Mouse (Mus musculus) myocyte (in vitro differentiated cells): Measurements from ENCODE around the gene Slc27a2. TPM values are rescaled to one million over a fixed set of nuclear protein-coding genes. Genes with fewer than 3 reads are reported as not detected.
"Not testable (repeated sequence)": the region's sequence is repeated elsewhere in the genome, so short reads cannot be mapped to it uniquely, and the experiment has no call there.

Experiments
- H3K27me3 ChIP-seq: one replicate; pipeline ENCODE4 v1.6.1; 2011; ENCODE audit not compliant: control insufficient read depth, insufficient read depth, insufficient read length
- H3K36me3 ChIP-seq: one replicate; pipeline ENCODE4 v1.6.1; 2011; ENCODE audit not compliant: control insufficient read depth, insufficient read depth
- H3K4me2 ChIP-seq: one replicate; pipeline ENCODE4 v1.6.1; 2011; ENCODE audit warnings: low read depth, control low read depth
- H3K4me3 ChIP-seq: one replicate; pipeline ENCODE4 v1.5.1; 2011; ENCODE audit warnings: mild to moderate bottlenecking, control low read depth, moderate library complexity
- H3K79me2 ChIP-seq: one replicate; pipeline ENCODE4 v1.6.1; 2011; ENCODE audit not compliant: control insufficient read depth, insufficient read depth
- H3ac ChIP-seq: one replicate; pipeline ENCODE4 v1.6.1; 2011; ENCODE audit not compliant: control insufficient read depth, insufficient read length
- CEBPB ChIP-seq: IDR thresholded peaks from 2 replicates; pipeline ENCODE4 v1.6.1; 2011; ENCODE audit warnings: mild to moderate bottlenecking, moderate library complexity; ENCODE audit not compliant: poor library complexity, insufficient read depth, severe bottlenecking
- E2F4 ChIP-seq: IDR thresholded peaks from one replicate; pipeline ENCODE4 v1.6.1; 2011; ENCODE audit warnings: mild to moderate bottlenecking, control low read depth, moderate library complexity; ENCODE audit not compliant: insufficient read depth
- MAX ChIP-seq: IDR thresholded peaks from one replicate; pipeline ENCODE4 v1.6.1; 2011; ENCODE audit warnings: low read depth, mild to moderate bottlenecking, control low read depth
- MYOD1 ChIP-seq, 3 experiments: IDR thresholded peaks; one replicate each; pipeline ENCODE4 v1.6.1; 2011; ENCODE audit warnings: control low read depth in 2 of 3, low read depth in 2 of 3, mild to moderate bottlenecking in 2 of 3, moderate library complexity in 1 of 3; ENCODE audit not compliant: insufficient read length in 2 of 3, control insufficient read depth in 1 of 3
- MYOG ChIP-seq, 3 experiments: IDR thresholded peaks; one replicate each; pipeline ENCODE4 v1.6.1; 2011; ENCODE audit warnings: control low read depth in 2 of 3, low read depth in 2 of 3, mild to moderate bottlenecking in 2 of 3; ENCODE audit not compliant: insufficient read length in 2 of 3, control insufficient read depth in 1 of 3, insufficient read depth in 1 of 3
- POLR2A ChIP-seq: IDR thresholded peaks from one replicate; pipeline ENCODE4 v1.6.1; 2011; ENCODE audit warnings: low read depth, mild to moderate bottlenecking, control low read depth, moderate library complexity; ENCODE audit not compliant: insufficient read length
- POLR2AphosphoS2 ChIP-seq: IDR thresholded peaks from one replicate; pipeline ENCODE4 v1.6.1; 2011; ENCODE audit warnings: low read depth, control low read depth; ENCODE audit not compliant: insufficient read length
- REST ChIP-seq: IDR thresholded peaks from one replicate; pipeline ENCODE4 v1.6.1; 2011; ENCODE audit warnings: mild to moderate bottlenecking, control low read depth, moderate library complexity; ENCODE audit not compliant: insufficient read depth, insufficient read length
- SRF ChIP-seq: IDR thresholded peaks from one replicate; pipeline ENCODE4 v1.6.1; 2011; ENCODE audit warnings: low read depth; ENCODE audit not compliant: control insufficient read depth, insufficient read length
- TCF12 ChIP-seq: IDR thresholded peaks from one replicate; pipeline ENCODE4 v1.6.1; 2011; ENCODE audit warnings: mild to moderate bottlenecking, control low read depth; ENCODE audit not compliant: poor library complexity, insufficient read depth, severe bottlenecking
- TCF3 ChIP-seq: IDR thresholded peaks from one replicate; pipeline ENCODE4 v1.6.1; 2011; ENCODE audit warnings: low read depth, control low read depth; ENCODE audit not compliant: insufficient read length
- USF1 ChIP-seq: IDR thresholded peaks from one replicate; pipeline ENCODE4 v1.6.1; 2011; ENCODE audit warnings: low read depth, mild to moderate bottlenecking, control low read depth, moderate library complexity
- polyA plus RNA-seq: library from polyadenylated mRNA; unstranded; fragments of >200 nt; fragmentation: generic; extraction: Trizol; gene quantifications from one replicate; pipeline ENCODE4 v1.2.1, GENCODE M21; 2012; ENCODE audit warnings: missing spikeins

The Slc27a2 gene
- polyA plus RNA-seq, 1 experiment = not detected

GRCm38 (mm10) chr2:126600533-126600932 is 48.3 kb downstream of the Slc27a2 start:
- Histone ChIP-seq H3K36me3 (no peaks in the 10 kb centered on the region), H3K79me2 (no peaks in the 10 kb centered on the region), H3K27me3 (no peaks in the 10 kb centered on the region), H3K4me2 (no peak overlapping the region), H3K4me3 (no peak overlapping the region), H3ac (no peak overlapping the region)
- TF ChIP-seq SRF (no peak), REST (no peak), CEBPB (peak; percentile 42; the same call in 1 of the 2 replicates)

- Histone ChIP-seq H3K4me2 (no peak overlapping the region), H3K27me3 (no peaks in the 10 kb centered on the region), H3K36me3 (no peaks in the 10 kb centered on the region), H3ac (no peak overlapping the region), H3K79me2 (no peaks in the 10 kb centered on the region), H3K4me3 (no peak overlapping the region)
- no peak for TF ChIP-seq E2F4
- no peak for TF ChIP-seq CEBPB
- no peak for TF ChIP-seq POLR2A
- no peak for TF ChIP-seq REST
- no peak for TF ChIP-seq SRF
- TF ChIP-seq POLR2AphosphoS2 = no peak
- no peak for TF ChIP-seq MYOD1 (IDR thresholded peaks at IDR 0.05; ENCODE audit: control insufficient read depth in 1 of 3, insufficient read length in 2 of 3, low read depth in 2 of 3)
- no peak for TF ChIP-seq TCF3
- TF ChIP-seq TCF12 = no peak
- no peak for TF ChIP-seq MYOG (IDR thresholded peaks at IDR 0.05; ENCODE audit: control insufficient read depth in 1 of 3, insufficient read depth in 1 of 3, insufficient read length in 2 of 3, low read depth in 2 of 3)
Observed at GRCm38 (mm10) chr2:126601918-126602600, 49.9 kb downstream of the Slc27a2 start.

GRCm38 (mm10) chr2:126606061-126606687 is 54.0 kb downstream of the Slc27a2 start:
- no peak overlapping the region for H3ac ChIP-seq
- H3K36me3 ChIP-seq = no peaks in the 10 kb centered on the region
- H3K27me3 ChIP-seq = no peaks in the 10 kb centered on the region
- TF ChIP-seq TCF3 (no peak), MYOD1 (IDR thresholded peaks at IDR 0.05; ENCODE audit: control insufficient read depth in 1 of 3, insufficient read length in 2 of 3, low read depth in 2 of 3) (no peak), CEBPB (no peak), E2F4 (no peak), USF1 (no peak)
- no peak overlapping the region for H3K4me3 ChIP-seq
- H3K79me2 ChIP-seq = no peaks in the 10 kb centered on the region
- H3K4me2 ChIP-seq = no peak overlapping the region

DNA sequence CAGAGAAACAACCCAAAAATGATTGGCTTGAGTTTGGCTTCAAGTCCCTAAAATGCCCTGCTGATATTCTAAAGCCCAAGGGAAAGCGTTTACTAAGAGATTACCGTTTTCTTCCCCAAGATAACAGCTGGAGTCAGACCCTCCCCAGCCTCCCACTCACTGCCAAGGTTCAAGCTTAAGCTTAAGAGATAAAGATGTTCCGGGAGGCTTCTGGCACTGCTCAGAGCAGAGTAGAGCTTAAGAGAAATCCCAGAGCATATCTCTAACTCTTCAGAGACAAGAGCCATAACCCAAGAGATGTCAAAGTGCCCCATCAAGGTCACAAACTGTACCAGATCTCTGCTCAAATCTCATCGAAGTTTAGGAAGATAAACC is 54.5 kb downstream of the Slc27a2 start:
- Histone ChIP-seq H3K4me2 (no peak overlapping the region), H3K27me3 (no peaks in the 10 kb centered on the region), H3K4me3 (no peak overlapping the region), H3K36me3 (no peaks in the 10 kb centered on the region), H3K79me2 (no peaks in the 10 kb centered on the region), H3ac (no peak overlapping the region)
- no peak for TF ChIP-seq MYOD1 (IDR thresholded peaks at IDR 0.05; ENCODE audit: control insufficient read depth in 1 of 3, insufficient read length in 2 of 3, low read depth in 2 of 3)
- no peak for TF ChIP-seq TCF3
- TF ChIP-seq POLR2AphosphoS2 = no peak
- no peak for TF ChIP-seq REST
- no peak for TF ChIP-seq CEBPB
- no peak for TF ChIP-seq TCF12
- no peak for TF ChIP-seq USF1
- TF ChIP-seq MYOG (IDR thresholded peaks at IDR 0.05; ENCODE audit: control insufficient read depth in 1 of 3, insufficient read depth in 1 of 3, insufficient read length in 2 of 3, low read depth in 2 of 3) = no peak
- no peak for TF ChIP-seq E2F4
- no peak for TF ChIP-seq MAX
- TF ChIP-seq SRF = no peak
- no peak for TF ChIP-seq POLR2A

- TF ChIP-seq TCF3 (no peak), POLR2AphosphoS2 (no peak), POLR2A (no peak), MAX (no peak), TCF12 (no peak), E2F4 (no peak), REST (no peak)
- H3K36me3 ChIP-seq = no peaks in the 10 kb centered on the region
- H3K4me3 ChIP-seq = no peak overlapping the region
- no peak overlapping the region for H3ac ChIP-seq
- H3K27me3 ChIP-seq = no peaks in the 10 kb centered on the region
- H3K79me2 ChIP-seq = no peaks in the 10 kb centered on the region
- H3K4me2 ChIP-seq = peak overlapping the region; percentile 24
Observed at GRCm38 (mm10) chr2:126607553-126608203, 55.5 kb downstream of the Slc27a2 start.

DNA sequence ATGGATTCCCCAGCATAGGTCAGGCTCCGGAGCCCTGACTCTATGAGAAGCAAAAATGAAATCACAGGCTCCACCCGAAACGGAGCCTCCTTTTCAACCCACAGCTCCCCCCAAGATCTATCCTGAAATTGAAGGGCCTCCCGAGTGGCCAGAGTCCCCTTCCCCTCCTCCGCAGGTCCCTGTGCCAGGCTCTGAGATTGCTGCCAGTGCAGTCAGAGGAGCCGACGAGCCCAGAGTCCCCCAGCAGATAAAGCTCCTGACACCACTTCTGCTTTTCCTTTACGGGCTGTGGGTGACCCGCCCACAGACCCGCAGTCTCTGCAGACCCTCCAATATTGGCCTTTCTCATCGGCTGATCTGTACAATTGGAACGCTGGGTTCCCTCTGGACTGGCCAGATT is 57.4 kb downstream of the Slc27a2 start:
- H3K36me3 ChIP-seq, H3K27me3 ChIP-seq, H3K4me2 ChIP-seq, H3K4me3 ChIP-seq, H3ac ChIP-seq, H3K79me2 ChIP-seq: not testable (repeated sequence)
